Mouse (Mus musculus) heart, adult 8-10 months (tissue): Measurements from ENCODE around the gene Hkdc1. TPM values are rescaled to one million over a fixed set of nuclear protein-coding genes. Genes with fewer than 3 reads are reported as not detected.
"Not testable (repeated sequence)": the region's sequence is repeated elsewhere in the genome, so short reads cannot be mapped to it uniquely, and the experiment has no call there.

ENCODE experiments used
- DNase-seq: peaks from one replicate; pipeline ENCODE4 v3.0.0; 2022; ENCODE audit warnings: low spot score
- total RNA-seq, 4 experiments: library from RNA; stranded (reverse); gene quantifications; 2 replicates each; pipeline ENCODE4 v1.2.4; 2022

The Hkdc1 gene
- not detected for total RNA-seq

DNA sequence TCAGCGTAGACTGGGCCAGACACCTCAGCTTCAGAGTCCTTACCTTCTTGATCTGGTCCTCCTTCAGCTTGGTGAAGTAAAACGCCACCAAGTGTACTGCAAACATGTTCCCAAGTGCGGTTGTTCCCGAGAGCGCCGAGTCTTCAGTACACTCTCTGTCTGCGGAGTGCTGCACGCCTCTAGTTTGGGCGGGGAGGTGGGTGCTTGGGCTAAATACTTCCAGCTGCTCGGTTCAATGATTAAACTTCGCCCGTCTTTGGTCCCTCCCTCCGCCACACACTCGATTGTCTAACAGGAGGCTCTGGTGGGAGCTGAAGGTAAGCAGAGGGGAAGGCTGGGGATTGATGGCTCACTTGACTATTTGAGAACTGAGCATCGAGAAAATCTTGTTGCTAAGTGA is at the start of gene Hkdc1:
Hkdc1 (minus strand) TSS at position 237 of the 400 bp plus-strand sequence.
- DNase-seq = no peak

DNA sequence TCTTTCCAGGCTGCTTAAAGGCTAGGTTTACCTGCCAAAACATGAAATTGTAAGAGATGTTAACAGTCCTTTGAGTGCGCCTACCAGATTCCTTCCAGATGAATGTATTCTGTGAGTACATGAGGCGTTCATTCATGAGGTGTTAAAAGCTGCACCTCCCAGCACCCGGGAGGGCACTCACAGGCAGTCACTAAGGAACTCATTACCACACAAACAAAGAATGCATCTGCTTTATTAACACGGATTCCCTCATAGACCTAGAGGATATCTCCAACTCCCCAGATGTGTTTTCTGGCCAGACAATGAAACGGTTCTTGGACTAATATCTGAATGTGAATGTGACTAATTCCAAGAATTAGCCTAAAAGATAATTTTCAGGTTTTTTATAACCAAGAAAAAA is 48.8 kb upstream of the Hkdc1 start:
- no peak for DNase-seq

DNA sequence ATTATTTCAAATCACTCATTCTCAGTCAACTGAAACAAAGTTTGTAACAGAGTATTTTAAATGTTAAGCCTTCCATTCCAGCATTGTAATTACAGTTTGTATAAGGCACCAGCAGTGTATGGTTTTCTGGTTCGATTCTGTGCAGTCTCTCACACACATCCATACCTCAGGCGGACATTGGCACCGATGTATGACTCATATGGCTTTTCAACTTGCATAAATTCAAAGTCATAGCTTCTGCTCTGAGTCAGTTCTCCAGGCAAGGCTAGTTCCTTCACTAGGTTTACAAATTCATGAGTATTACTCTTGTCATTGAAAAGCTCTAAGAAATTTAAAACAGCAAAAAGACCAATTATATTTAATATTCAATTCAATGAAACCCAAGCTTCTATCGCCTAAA is 47.4 kb upstream of the Hkdc1 start:
- DNase-seq = no peak

DNA sequence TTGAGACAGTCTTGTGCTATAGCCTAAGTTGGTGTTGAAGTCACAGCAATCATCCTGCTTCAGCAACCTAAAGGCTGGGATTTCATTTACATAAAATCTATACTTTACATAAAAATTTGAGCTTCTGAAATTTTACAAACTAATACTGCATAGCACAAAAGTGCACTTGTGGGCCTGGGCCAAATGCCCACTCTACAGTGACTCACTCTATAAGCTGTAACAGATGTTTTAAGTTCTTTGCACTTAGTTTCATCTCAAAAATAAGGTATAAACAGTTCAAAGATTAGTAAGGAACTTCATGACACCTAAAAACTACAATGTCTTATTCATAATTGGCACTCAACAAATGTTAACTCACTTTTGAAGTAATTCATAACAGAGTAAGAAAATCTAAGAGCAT is 39.0 kb upstream of the Hkdc1 start:
- no peak for DNase-seq

DNA sequence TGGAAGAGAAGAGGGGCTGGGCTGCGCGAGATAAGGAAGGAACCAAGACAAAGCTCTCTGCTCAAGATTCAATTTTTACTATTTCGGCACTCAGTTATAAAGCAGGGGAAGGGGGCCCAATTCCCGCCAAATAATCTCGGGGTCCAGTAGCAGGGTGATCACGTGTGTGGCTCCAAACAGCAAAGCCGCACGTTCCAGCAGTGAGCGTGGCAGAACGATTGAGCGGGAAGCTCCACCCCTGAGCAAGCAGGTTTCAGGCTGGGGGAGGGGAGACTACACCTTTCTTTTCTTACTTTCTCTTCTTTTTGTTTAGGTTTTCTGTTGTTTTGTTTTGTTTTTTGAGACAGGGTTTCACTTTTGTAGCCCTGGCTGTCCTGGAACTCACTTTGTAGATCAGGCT is 29.7 kb upstream of the Hkdc1 start:
- DNase-seq = not testable (repeated sequence)

DNA sequence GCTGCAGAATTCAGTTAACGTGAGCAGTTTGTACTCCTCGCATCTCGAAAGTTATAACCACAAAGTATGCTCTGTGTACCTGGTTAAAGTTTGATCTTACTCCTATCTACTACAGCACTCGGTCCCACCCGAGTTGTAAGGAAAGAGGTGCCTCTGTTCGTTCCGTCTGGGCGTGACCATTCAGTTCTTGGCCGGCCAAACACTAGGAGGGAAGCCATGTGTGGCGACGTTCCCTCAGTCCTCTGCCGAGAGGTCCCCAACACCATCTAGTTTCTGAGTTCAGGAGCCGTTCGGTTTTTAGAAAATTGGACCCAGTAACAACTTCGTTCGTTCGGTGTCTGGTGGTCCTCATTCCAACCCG is 28.0 kb upstream of the Hkdc1 start:
- DNase-seq = no peak

DNA sequence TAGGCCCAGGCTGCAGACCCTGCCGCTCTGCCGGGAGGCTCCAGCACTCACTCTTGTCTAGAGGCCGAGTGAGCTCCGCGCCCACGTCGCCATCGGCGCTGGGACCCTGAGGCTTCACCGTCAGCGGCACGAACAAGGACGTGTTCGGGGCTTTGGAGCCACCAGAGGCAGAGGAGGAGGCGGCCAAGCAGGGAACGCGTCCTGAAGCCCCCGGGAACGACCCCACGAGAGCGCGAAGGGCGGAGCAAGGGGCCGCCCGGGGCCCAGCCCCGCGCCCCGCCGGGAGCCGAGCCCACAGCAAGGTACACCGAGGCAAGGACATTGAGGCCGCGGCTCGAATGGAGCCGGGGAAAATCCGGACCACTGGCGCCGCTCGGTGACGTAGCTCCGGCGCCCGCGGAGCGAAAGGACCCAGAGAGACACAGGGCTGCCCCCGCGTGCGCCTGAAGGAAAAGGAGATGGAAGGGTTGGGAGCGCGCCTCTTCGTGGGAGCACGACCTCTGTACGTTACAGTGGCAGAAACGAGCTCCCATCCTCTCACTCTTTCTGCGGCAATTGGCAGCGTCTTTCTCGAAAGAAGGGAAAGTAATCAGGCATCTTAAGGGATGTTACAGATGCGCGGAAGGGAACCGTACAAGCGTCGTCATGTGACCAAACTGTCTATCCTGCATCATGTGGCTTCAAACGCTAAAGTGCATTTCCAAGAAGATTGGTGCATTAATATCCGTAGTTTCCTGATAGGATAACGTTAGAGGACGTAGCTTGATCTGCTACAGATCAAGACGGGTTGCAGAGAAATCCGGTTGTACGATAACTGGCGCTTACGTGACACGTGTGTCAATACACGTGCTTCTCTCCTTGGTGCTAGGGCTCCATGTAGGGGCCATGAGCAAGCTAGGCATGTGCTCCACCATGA is 27.3 kb upstream of the Hkdc1 start, which contains the start of the genes 4930507D05Rik and Supv3l1:
4930507D05Rik (plus strand) TSS at position 126 of the 916 bp plus-strand sequence.
Supv3l1 (minus strand) TSS at position 375 of the 916 bp plus-strand sequence.
- DNase-seq = peak; percentile 87

DNA sequence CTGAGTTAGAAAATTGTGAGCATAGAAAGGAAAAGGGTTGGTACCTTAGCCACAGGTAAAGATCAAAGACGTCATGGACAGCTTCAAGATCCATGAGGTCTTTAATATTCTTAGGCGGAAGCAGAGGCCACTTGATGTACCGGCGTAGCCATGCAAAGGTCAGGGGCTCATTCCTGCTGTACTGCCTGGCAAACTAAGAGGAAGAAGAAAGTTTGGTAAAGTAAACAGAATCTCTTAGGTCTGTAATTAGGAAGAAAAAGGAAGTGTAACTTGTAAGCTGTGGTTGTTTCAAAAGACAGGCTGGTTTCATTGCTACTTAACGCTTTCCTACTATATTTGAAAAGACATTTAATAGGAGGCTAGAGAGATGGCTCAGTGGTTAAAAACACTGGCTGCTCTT is 8.1 kb upstream of the Hkdc1 start:
- no peak for DNase-seq

DNA sequence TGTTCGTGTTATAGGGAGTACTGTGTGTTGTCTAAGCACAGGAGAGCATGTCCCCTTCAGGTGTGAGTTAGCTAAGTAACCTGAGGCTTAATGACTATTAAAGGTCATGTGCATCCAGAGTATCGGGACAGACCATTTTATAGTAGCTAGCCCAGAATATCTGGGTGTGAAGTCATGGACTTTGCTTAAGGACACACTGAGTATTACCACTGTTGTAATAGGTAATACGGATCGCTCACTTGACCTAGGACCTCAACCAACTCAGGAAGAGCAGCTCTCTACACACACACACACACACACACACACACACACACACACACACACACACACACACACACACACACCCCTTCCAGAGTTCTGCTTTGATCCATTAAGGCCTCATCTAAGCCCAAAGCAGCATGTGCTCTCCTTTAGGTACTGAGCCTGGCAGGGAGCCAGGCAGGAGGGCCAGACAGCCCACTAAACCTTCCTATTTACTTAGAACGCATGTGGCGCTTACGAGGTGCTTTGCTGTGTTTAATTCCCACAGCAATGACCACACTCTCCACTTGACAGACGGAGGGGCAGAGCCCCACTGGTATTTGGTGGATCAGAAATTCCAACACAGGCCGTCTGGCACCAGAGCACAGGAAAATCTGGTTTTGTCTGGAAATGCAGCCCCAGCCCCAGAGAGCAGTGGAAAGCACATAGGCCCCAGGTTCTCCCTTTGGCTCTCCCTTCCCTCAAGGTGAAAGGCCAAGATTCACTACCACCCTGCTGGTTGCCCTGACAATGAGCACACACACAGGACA is 3.0 kb upstream of the Hkdc1 start:
- DNase-seq = no peak

DNA sequence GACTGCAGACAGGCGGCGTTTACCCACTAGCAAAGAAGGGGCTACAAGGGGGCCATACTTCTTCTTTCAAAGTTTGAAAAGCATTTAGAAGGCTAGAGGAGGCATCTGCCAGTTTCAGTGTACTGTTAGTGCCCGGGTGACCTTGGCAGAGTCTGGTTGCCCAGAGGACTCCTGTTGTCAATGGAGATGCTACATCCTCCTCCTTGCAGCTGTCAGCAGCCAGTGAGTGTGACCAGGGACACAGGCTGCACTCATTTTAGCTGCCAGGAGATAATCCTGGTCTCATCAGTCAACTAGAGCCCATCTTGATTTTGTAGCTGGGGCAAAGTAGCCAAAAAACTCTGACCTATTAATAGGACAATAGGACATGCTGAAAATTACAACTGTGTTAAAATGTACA is 1.2 kb downstream of the Hkdc1 start:
- no peak for DNase-seq

DNA sequence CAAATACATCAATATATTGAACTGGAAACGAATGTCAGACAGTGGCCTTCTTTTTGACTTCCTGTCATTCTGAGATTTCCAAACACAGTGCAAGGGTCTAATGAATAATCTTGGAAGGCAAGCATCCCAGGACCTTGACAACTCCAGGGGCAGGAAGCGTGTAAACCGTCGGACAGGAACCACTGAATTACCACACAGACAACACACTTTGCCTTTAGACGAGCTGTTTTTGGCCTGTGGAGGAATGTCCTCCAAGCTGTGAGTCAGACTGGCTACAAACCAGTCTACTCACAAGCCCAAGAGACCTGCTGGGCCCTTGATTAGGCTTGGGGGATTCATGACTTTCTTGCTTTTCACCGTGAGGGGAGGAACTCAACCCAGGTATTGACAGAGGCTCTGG is 1.9 kb downstream of the Hkdc1 start:
- no peak for DNase-seq

DNA sequence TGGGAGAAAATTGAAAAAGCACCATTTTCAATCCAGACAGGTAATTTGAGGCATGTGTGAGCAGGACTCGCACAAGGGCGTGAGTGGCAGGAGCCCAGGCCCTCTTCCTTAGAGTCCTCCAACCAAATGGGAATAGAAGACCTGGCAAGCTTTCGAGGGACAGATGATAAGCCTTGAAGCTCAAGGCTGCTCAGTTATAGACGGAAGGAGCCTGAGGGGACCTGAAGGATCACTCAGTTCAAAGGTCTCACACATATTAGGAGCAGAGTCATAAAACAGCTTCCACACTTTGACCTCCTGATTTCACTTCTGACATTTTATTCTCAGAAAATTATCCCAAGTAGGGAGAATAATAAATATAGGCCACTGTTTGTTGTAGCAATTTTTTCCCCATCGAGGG is 2.9 kb downstream of the Hkdc1 start:
- no peak for DNase-seq

DNA sequence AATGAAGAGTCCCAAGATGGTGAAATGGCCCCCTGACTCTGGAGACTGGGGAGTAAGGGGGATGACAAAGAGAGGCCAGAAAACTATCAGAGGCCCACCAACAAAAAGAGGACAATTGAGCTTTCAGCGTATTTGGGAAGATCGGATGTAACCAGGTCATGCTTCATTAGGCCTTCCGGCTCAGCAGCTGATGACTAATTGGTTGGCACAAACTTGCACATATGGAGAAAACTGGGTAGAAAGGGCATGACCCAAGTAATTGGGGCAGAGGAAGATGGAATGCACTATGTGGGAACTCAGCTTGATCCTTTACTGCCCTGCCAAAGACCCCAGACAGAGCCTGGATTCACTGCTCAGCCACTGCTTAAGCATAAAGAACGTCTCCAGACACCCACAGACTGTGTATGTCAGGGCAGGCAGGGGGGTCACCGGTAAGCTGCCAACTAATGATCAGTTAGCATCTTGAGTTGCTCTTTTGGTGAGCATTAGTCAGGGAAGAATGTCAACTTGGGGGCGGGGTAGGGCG is 3.4 kb downstream of the Hkdc1 start:
- DNase-seq = no peak

DNA sequence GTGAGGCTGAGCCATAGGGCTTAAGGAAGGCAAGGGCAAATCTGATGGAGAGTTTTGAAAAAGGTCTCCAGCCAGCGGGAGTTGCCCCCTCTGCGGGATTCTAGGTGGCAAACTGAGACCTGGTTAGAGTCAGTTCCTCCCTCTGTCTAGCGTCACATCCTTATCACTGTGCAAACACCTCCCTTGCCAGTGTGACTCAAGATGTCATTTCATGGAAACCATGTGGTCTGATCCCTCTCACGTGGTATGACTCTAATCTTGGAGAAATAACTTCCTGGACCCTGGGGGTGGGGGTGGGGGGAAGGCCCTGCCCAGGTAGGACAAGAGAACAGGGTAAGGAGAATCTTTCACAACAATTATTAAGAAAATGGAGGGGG is 8.7 kb downstream of the Hkdc1 start:
- DNase-seq = no peak

DNA sequence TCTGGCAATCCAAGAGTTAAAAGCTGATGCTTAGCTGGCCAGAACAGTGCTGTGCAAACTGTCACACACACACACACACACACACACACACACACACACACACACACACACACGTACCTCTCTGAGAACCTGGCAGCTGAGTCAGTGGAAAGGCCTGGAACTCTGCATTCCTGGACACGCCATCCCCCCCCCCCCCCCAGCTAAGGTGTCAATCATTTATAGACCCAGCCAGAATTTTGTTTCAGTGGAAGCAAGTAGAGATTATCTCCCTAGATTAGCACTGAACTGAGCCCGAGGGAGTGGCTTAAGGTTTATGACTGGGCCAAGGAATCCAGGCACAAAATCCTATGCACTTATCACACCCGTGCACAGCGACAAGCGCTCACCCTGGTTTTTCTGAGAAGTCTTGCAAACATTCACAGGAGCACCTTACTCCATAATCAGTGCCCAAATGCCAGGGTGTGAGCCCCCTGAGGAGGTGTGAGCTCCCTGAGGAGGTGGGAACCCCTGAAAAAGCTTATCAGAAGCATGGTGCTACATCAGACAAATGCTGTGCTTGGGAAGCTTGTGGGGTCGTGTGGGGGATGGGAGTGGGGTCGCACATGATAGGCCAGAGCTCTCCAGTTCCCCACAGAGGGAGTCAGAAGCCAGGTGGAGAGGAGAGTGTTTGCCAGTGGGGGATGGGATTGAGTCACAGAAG is 9.2 kb downstream of the Hkdc1 start:
- no peak for DNase-seq

DNA sequence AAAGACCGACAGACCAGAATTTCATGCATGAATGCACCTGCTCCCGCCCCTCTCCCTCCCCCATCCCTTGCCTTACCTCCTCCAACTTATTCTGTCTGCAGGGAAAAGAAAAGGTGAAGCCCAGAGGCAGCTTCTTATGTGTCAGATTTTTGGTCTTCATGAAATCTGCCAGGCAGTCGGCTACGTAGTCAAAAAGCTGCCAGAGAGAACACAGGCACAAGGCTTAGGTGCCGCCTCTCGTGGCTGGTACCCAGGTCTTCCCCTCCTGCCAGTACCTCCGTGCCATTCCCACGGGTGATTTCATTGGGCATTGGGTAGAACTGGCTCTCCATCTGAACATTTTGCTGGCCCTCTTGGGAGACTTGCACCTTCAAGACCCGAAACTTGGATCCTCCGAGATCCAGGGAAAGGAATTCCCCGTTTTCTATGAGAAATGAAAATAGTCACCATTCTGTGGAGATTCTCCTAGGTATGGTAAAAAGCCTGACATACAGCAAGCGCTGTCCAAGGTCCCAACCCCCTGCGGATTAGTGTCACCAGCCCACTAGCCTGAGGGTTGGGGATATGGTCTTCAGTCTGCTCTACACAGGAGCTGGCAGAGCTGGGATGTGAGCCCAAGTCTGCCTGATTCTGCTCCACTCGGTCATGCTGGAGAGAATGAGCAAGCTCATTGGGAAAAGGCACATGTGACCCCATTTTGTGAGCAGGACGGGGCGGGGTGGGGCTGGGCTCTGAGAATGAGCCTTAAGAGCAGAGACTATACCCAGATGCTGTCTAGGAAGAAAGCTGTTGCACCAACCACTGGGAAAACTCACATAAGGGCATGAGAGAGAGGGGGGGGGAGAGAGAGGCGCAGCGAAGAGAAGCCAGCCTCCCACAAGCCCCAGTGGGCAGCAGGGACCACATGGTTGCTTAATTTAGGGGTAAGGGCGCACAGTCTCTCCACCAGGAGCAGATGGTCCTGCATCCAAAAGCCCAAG is 10.6 kb downstream of the Hkdc1 start:
- DNase-seq = no peak

DNA sequence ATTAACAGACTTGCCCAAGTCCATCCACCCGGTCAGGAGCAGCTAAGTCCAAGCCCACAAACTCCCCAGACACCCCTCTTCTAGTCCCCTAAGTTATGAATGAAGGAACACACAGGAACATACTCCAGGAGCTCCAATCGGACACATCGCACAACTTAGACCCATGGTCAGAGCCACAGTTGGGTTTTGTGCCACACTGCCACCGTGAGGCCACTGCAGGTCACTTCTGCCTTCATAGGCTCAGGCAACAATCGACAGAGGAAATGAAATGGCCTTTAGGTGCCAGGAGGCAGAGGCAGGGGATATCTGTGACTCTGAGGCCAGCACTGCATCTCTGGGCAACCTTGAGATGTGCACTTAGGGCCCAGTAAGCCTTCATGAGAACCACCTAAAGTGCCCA is 11.3 kb downstream of the Hkdc1 start:
- peak; percentile 39 for DNase-seq

DNA sequence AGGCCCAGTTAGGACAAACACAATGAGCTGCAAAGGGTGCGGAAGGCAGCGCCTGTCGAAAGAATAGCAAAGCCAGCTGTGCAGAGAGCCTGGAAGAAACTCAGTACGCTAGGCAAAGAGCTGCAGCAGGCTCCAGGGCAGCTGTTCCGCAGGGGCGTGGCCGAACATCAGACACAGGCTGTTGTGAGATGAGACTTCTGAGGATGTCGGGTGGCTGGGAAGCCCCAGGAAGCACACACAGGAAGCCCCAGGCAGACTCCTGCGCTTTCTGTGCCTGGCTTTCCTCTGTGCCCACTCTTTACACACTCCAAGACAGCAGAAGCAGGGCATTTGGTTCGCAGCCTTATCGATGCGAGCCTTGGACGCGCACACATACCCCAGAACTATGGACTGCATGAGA is 17.4 kb downstream of the Hkdc1 start:
- peak; percentile 14 for DNase-seq

DNA sequence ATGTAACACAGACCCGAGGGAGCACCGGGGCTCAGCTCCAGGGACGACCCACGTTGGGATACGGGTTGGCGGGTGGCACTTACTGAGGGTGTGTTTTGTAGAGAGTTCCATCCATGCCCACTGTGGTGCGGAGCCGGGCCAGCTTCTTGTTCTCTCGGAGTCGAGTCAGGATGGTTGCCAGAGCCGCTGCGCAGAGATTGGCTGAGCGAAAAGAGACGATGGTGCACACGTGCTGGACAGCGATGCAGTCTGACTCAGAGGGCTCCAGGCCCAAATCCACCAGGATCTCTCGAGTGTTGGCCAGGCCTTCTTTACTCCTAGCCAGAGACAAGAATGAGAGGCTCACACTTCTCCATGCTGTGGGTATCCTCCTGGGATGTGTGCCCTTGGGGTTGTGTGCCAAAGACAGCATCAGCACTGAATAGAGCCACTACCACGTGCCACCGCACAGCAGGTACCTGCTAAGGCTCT is 20.6 kb downstream of the Hkdc1 start:
- peak; percentile 28 for DNase-seq

DNA sequence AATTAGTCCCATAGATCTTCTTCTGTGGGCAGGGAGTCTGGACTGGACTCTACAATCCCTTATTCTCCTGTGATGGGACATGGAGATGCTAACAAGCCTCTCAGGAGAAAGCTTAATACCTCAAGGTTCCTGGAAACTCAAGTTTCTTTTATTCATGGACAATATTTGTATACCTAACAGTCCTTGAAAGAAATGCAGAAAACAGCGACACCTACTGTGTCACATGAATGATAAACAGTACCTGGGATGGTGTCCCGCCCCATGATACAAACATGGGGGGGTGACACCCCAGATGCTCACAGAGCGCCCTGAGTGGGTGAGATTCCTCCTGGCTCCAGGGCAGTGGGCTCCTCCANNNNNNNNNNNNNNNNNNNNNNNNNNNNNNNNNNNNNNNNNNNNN is 39.3 kb downstream of the Hkdc1 start:
- DNase-seq = no peak

DNA sequence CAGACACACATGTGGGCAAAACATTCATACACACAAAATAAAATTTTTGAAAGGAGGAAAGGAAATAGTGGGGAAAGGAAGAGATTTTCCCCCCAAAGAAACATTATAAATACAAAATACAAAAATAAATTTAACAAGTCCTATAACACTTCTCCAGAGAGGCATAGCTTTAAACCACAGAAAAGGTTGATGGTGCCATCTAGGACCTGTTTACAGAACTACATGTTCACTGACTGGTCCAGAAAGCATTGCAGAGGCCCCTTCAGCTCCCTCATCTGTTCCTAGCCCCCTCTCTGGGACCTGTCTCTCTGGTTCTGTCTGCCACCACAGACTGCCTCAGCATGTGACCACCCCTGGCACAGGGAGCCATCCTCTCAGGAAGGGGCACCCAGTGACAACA is 41.4 kb downstream of the Hkdc1 start:
- no peak for DNase-seq
